8 mouse cellular contexts compared by ENCODE assay signal in the genomic region with DNA sequence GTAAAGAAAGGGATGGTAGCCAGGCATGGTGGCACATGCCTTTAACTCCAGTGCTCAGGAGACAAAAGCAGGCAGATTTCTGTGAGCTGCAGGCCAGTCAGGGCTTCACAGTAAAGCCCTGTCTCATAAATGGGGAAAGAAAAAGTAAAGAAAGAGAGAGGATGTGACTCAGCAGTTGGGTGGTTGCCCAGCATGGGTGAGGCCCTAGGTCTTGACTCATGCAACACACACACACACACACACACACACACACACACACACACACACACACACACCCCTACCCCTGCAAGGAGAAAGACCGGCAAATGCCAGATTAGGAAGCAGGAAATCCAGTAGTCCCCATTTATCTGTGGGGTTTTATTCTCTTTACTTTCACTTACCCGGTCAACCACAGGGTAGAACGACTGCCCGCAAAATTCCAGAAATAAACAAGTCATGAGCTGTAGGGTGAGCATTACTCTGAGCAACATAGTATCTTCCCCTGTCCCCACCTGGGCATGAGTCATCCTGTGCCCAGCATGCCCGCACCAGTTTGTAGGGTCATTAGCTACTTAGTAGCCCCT.
A peak's percentile ranks its signal among the peaks of the same experiment; 100 is the strongest.
DNase-seq lines count a peak whose midpoint lies in the region; ATAC-seq and TF ChIP-seq lines count a peak whose summit lies in the region.

No protein-coding gene starts in this region.

- H3K4me3 ChIP-seq in layer of hippocampus, adult 2 months = no peak overlapping the region
- H3K4me3 ChIP-seq in heart, embryonic 13.5 days = no peak overlapping the region

- peak overlapping the region; percentile 49 for H3K27ac ChIP-seq in layer of hippocampus, adult 2 months
- H3K27ac ChIP-seq in heart, embryonic 13.5 days (replicated peaks) = peak overlapping the region; percentile 81

- H3K4me1 ChIP-seq in heart, embryonic 13.5 days = no peaks in the 10 kb centered on the region

- H3K9ac ChIP-seq in heart, embryonic 13.5 days = no peak overlapping the region

- WGBS in heart, embryonic 13.5 days = 48% methylated on average over 5 of the region's 5 CpGs

- H3K36me3 ChIP-seq in heart, embryonic 13.5 days = no peaks in the 10 kb centered on the region

- H3K4me2 ChIP-seq in heart, embryonic 13.5 days = no peak overlapping the region

- no peaks in the 10 kb centered on the region for H3K27me3 ChIP-seq in heart, embryonic 13.5 days (replicated peaks)

- ATAC-seq in heart, embryonic 13.5 days (ENCODE audit: extremely low read depth, insufficient number of reproducible peaks, low FRiP score, low TSS enrichment) = peak; percentile 29; the same call in 1 of the 2 replicates
- ATAC-seq in monocyte, adult 5-6 weeks (replicated peaks; ENCODE audit: insufficient number of reproducible peaks, low FRiP score, low TSS enrichment, poor library complexity, severe bottlenecking) = 0 out of 2 replicates have a peak, but pooled peaks have one; percentile 56

- peak in 1 of 2 experiments; percentile 43 for DNase-seq in layer of hippocampus, adult 2 months (ENCODE audit: low spot score in 2 of 2)
- DNase-seq in layer of hippocampus, postnatal 36 days = no peak
- peak; percentile 95 to 96 for DNase-seq in adrenal gland, postnatal 36 days
- DNase-seq in kidney, postnatal 25 days = peak; percentile 83 to 84
- DNase-seq in yolk sac, embryonic 10.5 days (ENCODE audit: low spot score) = no peak
- DNase-seq in embryo, embryonic 10.5 days (ENCODE audit: low spot score) = no peak

- H3K9me3 ChIP-seq in heart, embryonic 13.5 days = no peaks in the 10 kb centered on the region

- TF ChIP-seq CTCF in layer of hippocampus, adult 2 months (conservative IDR thresholded peaks at IDR 0.05) = no peak

Comparison
In these comparisons a context has a peak if more than half of its experiments do, and no peak if none do; other contexts are left out.
1. DNase-seq: peak in adrenal gland, postnatal 36 days (2 of 2) and kidney, postnatal 25 days (2 of 2); none in layer of hippocampus, postnatal 36 days (0 of 2), yolk sac, embryonic 10.5 days (single experiment) and embryo, embryonic 10.5 days (single experiment).